Mouse (Mus musculus) hindbrain, embryonic 13.5 days (tissue): ENCODE data around the gene 1700016H13Rik. TPM values are rescaled to one million over a fixed set of nuclear protein-coding genes. Genes with fewer than 3 reads are reported as not detected.

Source experiments
- ATAC-seq: fragments of 200-750 bp; cut with Nextera tagmentation; 2 replicates; pipeline ENCODE4 v1.8.0; 2017; ENCODE audit warnings: moderate TSS enrichment; ENCODE audit not compliant: low FRiP score
- H3K27ac ChIP-seq: fragments of 300-500 bp; sonication (generic); 2 replicates; pipeline ENCODE4 v1.5.1; 2015; ENCODE audit warnings: inconsistent platforms, mild to moderate bottlenecking, moderate library complexity
- H3K27me3 ChIP-seq: fragments of 300-500 bp; sonication (generic); 2 replicates; pipeline ENCODE4 v1.6.1; 2015; ENCODE audit warnings: mild to moderate bottlenecking, inconsistent platforms
- H3K36me3 ChIP-seq: fragments of 300-500 bp; sonication (generic); 2 replicates; pipeline ENCODE4 v1.6.1; 2015; ENCODE audit warnings: mild to moderate bottlenecking, inconsistent platforms
- H3K4me1 ChIP-seq: fragments of 300-500 bp; sonication (generic); replicated peaks from 2 replicates; pipeline ENCODE4 v1.6.1; 2015; ENCODE audit warnings: inconsistent platforms
- H3K4me2 ChIP-seq: fragments of 300-500 bp; sonication (generic); 2 replicates; pipeline ENCODE4 v1.6.1; 2015; ENCODE audit warnings: inconsistent platforms, mild to moderate bottlenecking, moderate library complexity
- H3K4me3 ChIP-seq: fragments of 300-500 bp; sonication (generic); 2 replicates; pipeline ENCODE4 v1.5.1; 2015; ENCODE audit warnings: mild to moderate bottlenecking, inconsistent platforms
- H3K9ac ChIP-seq: fragments of 300-500 bp; sonication (generic); 2 replicates; pipeline ENCODE4 v1.6.1; 2015; ENCODE audit warnings: mild to moderate bottlenecking, inconsistent platforms
- H3K9me3 ChIP-seq: fragments of 300-500 bp; sonication (generic); 2 replicates; pipeline ENCODE4 v1.6.1; 2016; ENCODE audit warnings: inconsistent platforms
- WGBS: fragments of 180-500 bp; shearing (Covaris S2); methylation state at CpG from one replicate; pipeline ENCODE4 v1.1.7; 2015; 5-methylcytosine and 5-hydroxymethylcytosine counted together
- polyA plus RNA-seq: library from polyadenylated mRNA; unstranded; fragments of >200 nt; fragmentation: Nextera tagmentation; extraction: Ambion mirVana; gene quantifications from 2 replicates; pipeline ENCODE4 v1.2.1, GENCODE M21; 2015

Gene 1700016H13Rik
- polyA plus RNA-seq, result 0.13 and 0.26 TPM in 2 replicates

- Histone ChIP-seq H3K27ac (peak within 1 kb of the TSS; percentile 8; the same call in 1 of the 2 replicates), H3K4me2 (peak within 1 kb of the TSS; percentile 72), H3K27me3 (0 out of 2 replicates have a peak, but pooled peaks cover 5% of the 10 kb centered on the region), H3K9ac (peak within 1 kb of the TSS; percentile 75), H3K4me1 (0 out of 2 replicates have a peak, but pooled peaks cover 4% of the 10 kb centered on the region), H3K36me3 (no peaks in the 10 kb centered on the region), H3K4me3 (peak within 1 kb of the TSS; percentile 51), H3K9me3 (no peaks in the 10 kb centered on the region)
- WGBS, result 2% methylated on average over 53 of the region's 56 CpGs
- ATAC-seq, result peak; percentile 84
Observed at GRCm38 (mm10) chr5:103655346-103656118, at the start of gene 1700016H13Rik. Gene 1700016H13Rik, minus strand, starts transcription at chr5:103656010.

GRCm38 (mm10) chr5:103705331-103705730 is 49.5 kb upstream of the 1700016H13Rik start:
- Histone ChIP-seq H3K27me3 (no peaks in the 10 kb centered on the region), H3K4me2 (no peak overlapping the region), H3K4me1 (no peaks in the 10 kb centered on the region), H3K9me3 (no peaks in the 10 kb centered on the region), H3K9ac (no peak overlapping the region), H3K27ac (no peak overlapping the region), H3K4me3 (no peak overlapping the region), H3K36me3 (no peaks in the 10 kb centered on the region)
- no peak for ATAC-seq
- WGBS, result 94% methylated on average over 4 of the region's 4 CpGs

GRCm38 (mm10) chr5:103702527-103702926 is 46.7 kb upstream of the 1700016H13Rik start:
- WGBS, result 79% methylated on average over 6 of the region's 6 CpGs
- no peaks in the 10 kb centered on the region for H3K9me3 ChIP-seq
- no peak overlapping the region for H3K4me2 ChIP-seq
- no peaks in the 10 kb centered on the region for H3K36me3 ChIP-seq
- no peak for ATAC-seq
- H3K27me3 ChIP-seq, result no peaks in the 10 kb centered on the region
- H3K4me3 ChIP-seq, result no peak overlapping the region
- H3K9ac ChIP-seq, result no peak overlapping the region
- H3K27ac ChIP-seq, result no peak overlapping the region
- H3K4me1 ChIP-seq, result no peaks in the 10 kb centered on the region

DNA sequence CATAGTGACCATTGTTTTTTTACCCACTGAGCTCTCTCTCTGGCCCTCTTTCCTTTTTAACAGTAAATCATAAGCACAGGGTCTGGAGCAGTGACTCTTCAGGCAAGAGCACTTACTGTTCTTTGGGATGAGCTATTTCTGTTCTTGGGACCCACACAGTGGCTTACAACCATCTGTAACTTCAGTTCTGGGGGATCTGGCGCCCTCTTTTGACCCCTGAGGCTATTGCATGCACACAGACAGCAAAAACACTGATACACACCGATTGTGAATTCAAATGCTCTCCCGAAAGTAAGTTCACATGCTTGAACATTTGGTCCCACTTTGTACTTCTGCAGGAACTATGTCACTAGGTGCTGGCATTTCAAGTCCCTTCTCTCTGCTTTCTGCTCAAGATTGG is 45.7 kb upstream of the 1700016H13Rik start:
- Histone ChIP-seq H3K4me1 (0 out of 2 replicates have a peak, but pooled peaks cover 2% of the 10 kb centered on the region), H3K27ac (no peak overlapping the region), H3K36me3 (no peaks in the 10 kb centered on the region), H3K4me2 (no peak overlapping the region), H3K27me3 (no peaks in the 10 kb centered on the region), H3K9ac (no peak overlapping the region), H3K9me3 (no peaks in the 10 kb centered on the region), H3K4me3 (no peak overlapping the region)
- no peak for ATAC-seq
- WGBS, result 71% methylated on average over 3 of the region's 3 CpGs

DNA sequence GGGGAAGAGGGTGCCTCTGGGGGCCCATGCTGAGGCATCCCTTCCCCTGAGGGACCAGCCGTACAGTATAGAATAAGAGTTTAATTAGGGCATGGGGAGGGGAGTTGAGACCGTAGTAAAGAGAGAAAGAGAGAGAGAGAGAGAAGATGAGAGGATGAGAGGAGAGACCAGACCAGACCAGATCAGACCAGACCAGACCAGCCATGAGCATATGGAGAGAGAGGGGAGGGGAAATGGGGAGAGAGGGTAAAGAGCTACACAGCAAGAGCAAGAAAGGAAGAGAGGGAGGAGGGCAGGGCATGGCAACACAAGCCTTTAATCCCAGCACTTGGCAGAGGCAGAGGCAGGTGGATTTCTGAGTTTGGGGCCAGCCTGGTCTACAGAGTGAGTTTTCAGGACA is 44.9 kb upstream of the 1700016H13Rik start:
- Histone ChIP-seq H3K9ac (no peak overlapping the region), H3K4me3 (no peak overlapping the region), H3K4me1 (0 out of 2 replicates have a peak, but pooled peaks cover 2% of the 10 kb centered on the region), H3K27ac (no peak overlapping the region), H3K36me3 (no peaks in the 10 kb centered on the region), H3K9me3 (no peaks in the 10 kb centered on the region), H3K27me3 (no peaks in the 10 kb centered on the region), H3K4me2 (no peak overlapping the region)
- ATAC-seq, result no peak
- 80% methylated on average over 2 of the region's 2 CpGs for WGBS

GRCm38 (mm10) chr5:103699537-103699936 is 43.7 kb upstream of the 1700016H13Rik start:
- no peak for ATAC-seq
- Histone ChIP-seq H3K27ac (no peak overlapping the region), H3K27me3 (peaks cover 5% of the 10 kb centered on the region), H3K36me3 (no peaks in the 10 kb centered on the region), H3K4me3 (no peak overlapping the region), H3K9ac (no peak overlapping the region), H3K4me1 (0 out of 2 replicates have a peak, but pooled peaks cover 2% of the 10 kb centered on the region), H3K9me3 (no peaks in the 10 kb centered on the region), H3K4me2 (no peak overlapping the region)
- 57% methylated on average over 4 of the region's 4 CpGs for WGBS

GRCm38 (mm10) chr5:103698577-103698976 is 42.8 kb upstream of the 1700016H13Rik start:
- Histone ChIP-seq H3K36me3 (no peaks in the 10 kb centered on the region), H3K27ac (no peak overlapping the region), H3K4me2 (no peak overlapping the region), H3K4me1 (peaks cover 3% of the 10 kb centered on the region), H3K9me3 (no peaks in the 10 kb centered on the region), H3K9ac (no peak overlapping the region), H3K4me3 (no peak overlapping the region), H3K27me3 (peaks cover 15% of the 10 kb centered on the region)
- no peak for ATAC-seq
- WGBS, result 89% methylated on average over 4 of the region's 4 CpGs

DNA sequence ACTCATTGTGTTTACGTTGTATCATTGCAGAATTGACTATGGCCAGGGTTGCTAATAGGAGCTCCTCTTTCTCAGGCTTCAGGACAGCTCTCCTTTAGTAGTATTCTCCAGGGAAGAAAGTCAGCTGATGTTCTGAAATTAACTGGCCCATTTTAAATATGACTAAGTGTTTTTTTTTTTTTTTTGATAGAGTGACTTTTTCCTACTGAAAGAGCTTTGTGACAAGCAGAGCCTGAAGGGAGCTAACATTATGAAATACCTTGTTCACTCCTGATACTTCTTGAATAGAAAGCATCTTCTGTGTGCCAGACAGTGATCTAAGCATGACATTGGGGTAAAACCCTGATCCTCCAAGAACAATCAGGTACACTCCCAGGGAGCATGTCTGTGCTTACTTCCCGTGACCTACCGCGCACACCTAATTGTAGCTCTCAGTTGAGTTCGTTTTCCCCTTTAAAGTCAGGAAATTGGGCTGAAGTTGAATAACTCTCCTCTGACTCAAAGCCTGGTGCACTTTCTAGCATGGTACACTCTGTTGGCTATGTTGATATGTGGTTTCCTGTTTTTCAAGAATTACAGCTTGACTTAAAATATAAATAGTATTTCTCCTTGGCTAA is 42.2 kb upstream of the 1700016H13Rik start:
- no peak overlapping the region for H3K9ac ChIP-seq
- WGBS, result 73% methylated on average over 5 of the region's 5 CpGs
- no peak for ATAC-seq
- H3K27me3 ChIP-seq, result peaks cover 20% of the 10 kb centered on the region
- no peak overlapping the region for H3K27ac ChIP-seq
- H3K4me1 ChIP-seq, result peaks cover 9% of the 10 kb centered on the region
- H3K9me3 ChIP-seq, result no peaks in the 10 kb centered on the region
- H3K4me2 ChIP-seq, result no peak overlapping the region
- no peak overlapping the region for H3K4me3 ChIP-seq
- H3K36me3 ChIP-seq, result no peaks in the 10 kb centered on the region

DNA sequence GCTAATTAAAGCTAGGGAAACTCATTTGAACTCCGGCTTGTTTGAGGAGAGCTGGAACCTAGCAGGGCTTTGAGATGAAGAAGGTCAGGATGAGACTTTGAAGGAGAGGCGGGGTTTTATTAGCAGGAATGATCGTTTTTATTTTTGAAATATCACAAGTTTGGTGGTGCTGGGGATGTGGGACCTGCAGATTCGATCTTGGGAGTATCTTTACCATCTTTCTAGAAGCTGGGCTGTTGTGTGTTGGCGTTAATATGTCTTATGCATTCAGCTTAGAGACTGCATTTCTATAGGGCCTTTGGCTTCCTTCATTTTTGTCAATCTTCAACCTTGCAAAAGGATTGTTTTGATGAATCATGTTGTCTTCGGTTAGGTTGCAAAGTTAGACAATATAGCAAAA is 38.3 kb upstream of the 1700016H13Rik start:
- Histone ChIP-seq H3K9ac (no peak overlapping the region), H3K27me3 (peaks cover 39% of the 10 kb centered on the region), H3K36me3 (no peaks in the 10 kb centered on the region), H3K4me1 (peaks cover 23% of the 10 kb centered on the region), H3K4me2 (no peak overlapping the region), H3K4me3 (no peak overlapping the region), H3K27ac (no peak overlapping the region), H3K9me3 (no peaks in the 10 kb centered on the region)
- ATAC-seq, result no peak
- 53% methylated on average over 6 of the region's 6 CpGs for WGBS

DNA sequence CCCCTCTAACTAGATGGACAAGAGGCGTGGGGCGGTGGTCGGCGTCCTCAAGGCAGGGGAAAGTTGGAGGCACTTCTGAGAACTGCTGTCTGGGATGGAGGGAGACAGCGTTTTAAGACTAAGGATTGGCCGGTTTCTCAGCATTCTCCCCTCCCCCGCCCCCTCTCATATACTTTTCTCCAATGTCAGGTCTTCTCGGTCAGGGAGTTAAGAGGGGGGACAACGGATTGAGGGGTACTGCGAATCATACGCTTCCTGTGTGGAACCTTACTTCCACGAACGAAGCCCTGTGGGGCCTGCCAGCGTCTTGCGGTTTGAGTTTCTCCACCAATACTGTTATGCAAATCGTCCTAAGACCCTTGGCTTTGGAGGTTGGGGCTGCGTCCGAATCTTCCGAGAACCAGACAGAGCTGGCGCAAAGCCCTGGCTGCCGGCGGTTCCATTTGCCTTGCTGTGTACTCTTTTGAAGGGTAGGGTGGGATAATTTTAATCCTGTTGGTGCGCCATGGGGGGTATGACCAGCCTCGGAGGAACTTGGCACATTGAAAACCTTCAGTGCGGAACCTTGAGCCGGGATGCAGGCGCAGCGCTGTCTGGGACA is 37.3 kb upstream of the 1700016H13Rik start:
- Histone ChIP-seq H3K27me3 (peaks cover 39% of the 10 kb centered on the region), H3K27ac (no peak overlapping the region), H3K36me3 (no peaks in the 10 kb centered on the region), H3K4me3 (peak overlapping the region; percentile 54), H3K9me3 (no peaks in the 10 kb centered on the region), H3K4me1 (peaks cover 23% of the 10 kb centered on the region), H3K9ac (peak overlapping the region; percentile 68; the same call in 1 of the 2 replicates), H3K4me2 (peak overlapping the region; percentile 97)
- peak; percentile 34; the same call in 1 of the 2 replicates for ATAC-seq
- WGBS, result under 1% methylated on average over 28 of the region's 28 CpGs

DNA sequence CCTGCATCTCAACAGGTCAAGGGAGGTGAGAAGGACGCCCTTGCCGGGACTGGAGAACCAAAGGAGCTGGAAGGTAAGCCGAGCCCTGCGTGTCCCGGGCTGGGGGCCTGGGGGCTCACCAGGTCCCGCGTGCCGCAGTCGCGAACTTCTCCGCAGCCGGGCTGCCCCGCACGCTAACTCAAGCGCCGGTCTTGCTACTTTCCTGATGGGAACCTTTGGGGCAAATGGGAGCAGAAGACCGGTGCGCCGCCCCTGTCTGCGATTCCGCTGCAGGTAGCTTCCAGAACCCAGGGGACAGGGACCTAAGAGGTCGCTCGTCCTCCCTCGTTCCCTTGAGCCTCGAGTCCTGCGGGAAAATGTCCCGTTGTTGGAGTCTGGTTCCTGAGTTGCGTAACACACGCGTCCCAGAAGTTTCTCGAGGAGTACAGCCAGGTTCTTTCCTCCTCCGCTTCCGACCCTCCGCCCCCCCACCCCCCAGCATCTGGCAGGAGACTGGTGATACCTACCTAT is 36.8 kb upstream of the 1700016H13Rik start:
- no peak overlapping the region for H3K27ac ChIP-seq
- under 1% methylated on average over 34 of the region's 34 CpGs for WGBS
- peaks cover 23% of the 10 kb centered on the region for H3K4me1 ChIP-seq
- H3K9me3 ChIP-seq, result no peaks in the 10 kb centered on the region
- H3K9ac ChIP-seq, result peak overlapping the region; percentile 68
- no peaks in the 10 kb centered on the region for H3K36me3 ChIP-seq
- H3K4me2 ChIP-seq, result peak overlapping the region; percentile 97
- peak overlapping the region; percentile 54 for H3K4me3 ChIP-seq
- peaks cover 39% of the 10 kb centered on the region for H3K27me3 ChIP-seq
- no peak; the same call in 1 of the 2 replicates for ATAC-seq
